Mouse (Mus musculus) kidney, adult 2 months (tissue): Measurements from ENCODE around the gene Osbpl2.

Experiments
- CTCF ChIP-seq: fragments of 200-500 bp; conservative IDR thresholded peaks from 2 replicates; pipeline ENCODE4 v1.5.1; 2011; ENCODE audit warnings: low read depth, mild to moderate bottlenecking, control low read depth, low read length, moderate library complexity, mixed read lengths; ENCODE audit not compliant: insufficient read depth, insufficient read length
- POLR2A ChIP-seq: fragments of 200-500 bp; IDR thresholded peaks from one replicate; pipeline ENCODE4 v1.6.1; 2011; ENCODE audit warnings: low read depth, low read length, control low read depth

DNA sequence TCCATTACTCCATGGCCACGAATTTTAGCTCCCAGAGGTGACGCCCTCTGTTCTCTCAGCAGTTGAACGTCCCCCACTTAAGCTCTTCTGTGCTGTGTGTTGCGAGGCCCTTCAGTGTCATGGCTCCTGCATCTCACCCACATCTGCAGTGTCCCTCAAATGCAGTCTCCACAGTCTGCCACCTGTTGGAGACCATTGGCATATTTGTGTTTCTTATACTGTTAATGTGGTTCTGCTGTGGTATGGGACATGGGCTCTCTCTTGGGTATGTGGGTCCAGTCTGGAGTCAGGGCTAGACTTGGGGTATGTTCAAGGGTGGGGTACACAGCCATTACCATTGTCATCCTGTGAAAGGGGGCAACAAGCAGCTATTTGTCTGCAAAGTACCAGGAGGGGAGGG is 54.1 kb downstream of the Osbpl2 start:
- TF ChIP-seq CTCF (peak; percentile 48; the same call in 1 of the 2 replicates), POLR2A (no peak)
